Mouse (Mus musculus) limb, embryonic 11.5 days (tissue): ENCODE data around the gene Nit2. TPM values are rescaled to one million over a fixed set of nuclear protein-coding genes. Genes with fewer than 3 reads are reported as not detected.
A peak's percentile ranks its signal among the peaks of the same experiment; 100 is the strongest.

Experiments
- ATAC-seq: fragments of 200-750 bp; cut with Nextera tagmentation; 2 replicates; pipeline ENCODE4 v1.8.0; 2017; ENCODE audit warnings: low read depth; ENCODE audit not compliant: insufficient number of reproducible peaks, low FRiP score, low TSS enrichment
- DNase-seq: peaks from one replicate; pipeline ENCODE4 v3.0.0-alpha.2; 2015; ENCODE audit warnings: low spot score
- H3K27ac ChIP-seq: fragments of 300-500 bp; sonication (generic); replicated peaks from 2 replicates; pipeline ENCODE4 v1.5.1; 2014; ENCODE audit warnings: low read depth, mild to moderate bottlenecking, low read length
- H3K27me3 ChIP-seq: fragments of 300-500 bp; sonication (generic); 2 replicates; pipeline ENCODE4 v1.6.1; 2014; ENCODE audit warnings: mild to moderate bottlenecking, low read length, mixed read lengths; ENCODE audit not compliant: control insufficient read depth, insufficient read depth
- H3K36me3 ChIP-seq: fragments of 300-500 bp; sonication (generic); 2 replicates; pipeline ENCODE4 v1.6.1; 2014; ENCODE audit warnings: mild to moderate bottlenecking, low read length, moderate library complexity, mixed read lengths; ENCODE audit not compliant: control insufficient read depth, insufficient read depth
- H3K4me1 ChIP-seq: fragments of 300-500 bp; sonication (generic); 2 replicates; pipeline ENCODE4 v1.6.1; 2014; ENCODE audit warnings: low read length, mixed read lengths; ENCODE audit not compliant: control insufficient read depth, insufficient read depth
- H3K4me2 ChIP-seq: fragments of 300-500 bp; sonication (generic); 2 replicates; pipeline ENCODE4 v1.6.1; 2014; ENCODE audit warnings: low read depth, mild to moderate bottlenecking, moderate library complexity; ENCODE audit not compliant: severe bottlenecking
- H3K4me3 ChIP-seq: fragments of 300-500 bp; sonication (generic); 2 replicates; pipeline ENCODE4 v1.5.1; 2014; ENCODE audit warnings: low read depth, low read length
- H3K9ac ChIP-seq: fragments of 300-500 bp; sonication (generic); 2 replicates; pipeline ENCODE4 v1.6.1; 2014; ENCODE audit warnings: mild to moderate bottlenecking, low read length
- H3K9me3 ChIP-seq: fragments of 300-500 bp; sonication (generic); 2 replicates; pipeline ENCODE4 v1.6.1; 2016; ENCODE audit warnings: low read length; ENCODE audit not compliant: control insufficient read depth
- WGBS: fragments of 180-500 bp; shearing (Covaris S2); extraction: QIAGEN DNeasy Blood & Tissue Kit; methylation state at CpG from one replicate; pipeline ENCODE4 v1.1.7; 2014; 5-methylcytosine and 5-hydroxymethylcytosine counted together
- polyA plus RNA-seq: library from polyadenylated mRNA; unstranded; fragments of >200 nt; fragmentation: Nextera tagmentation; extraction: Ambion mirVana; gene quantifications from 2 replicates; pipeline ENCODE4 v1.2.1, GENCODE M21; 2014

The Nit2 gene
- polyA plus RNA-seq, 1 experiment from 2014 or later, result 71.5 TPM

DNA sequence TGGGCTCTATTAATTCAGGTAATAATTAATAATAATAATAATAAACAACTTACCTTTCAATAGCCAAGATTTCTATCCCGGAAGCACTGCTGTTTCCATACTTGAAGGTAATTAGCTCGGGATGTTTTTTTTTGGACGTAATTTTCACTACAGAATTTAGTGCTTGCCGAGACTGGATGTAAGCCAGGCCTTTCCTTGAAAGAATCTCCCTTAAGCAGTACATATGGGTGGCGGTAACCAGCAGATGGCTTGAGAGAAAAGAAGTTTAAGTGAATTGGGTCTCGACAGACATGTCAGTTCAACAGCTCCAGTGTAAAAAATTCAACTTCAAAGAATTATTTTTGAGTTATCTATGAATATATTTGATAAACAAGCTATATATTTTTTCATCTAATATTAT lies 4.4 kb upstream of the Nit2 start:
- ATAC-seq (no peak), DNase-seq (no peak)
- Histone ChIP-seq H3K4me1 (no peaks in the 10 kb centered on the region), H3K27me3 (no peaks in the 10 kb centered on the region), H3K27ac (no peak overlapping the region), H3K9ac (no peak overlapping the region), H3K4me2 (no peak overlapping the region), H3K4me3 (no peak overlapping the region), H3K36me3 (no peaks in the 10 kb centered on the region; the same call in 1 of the 2 replicates), H3K9me3 (no peaks in the 10 kb centered on the region)
- WGBS, result 90% methylated on average over 6 of the region's 6 CpGs

- Histone ChIP-seq H3K36me3 (no peaks in the 10 kb centered on the region; the same call in 1 of the 2 replicates), H3K4me1 (no peaks in the 10 kb centered on the region), H3K4me2 (no peak overlapping the region), H3K27me3 (no peaks in the 10 kb centered on the region), H3K9ac (no peak overlapping the region), H3K27ac (no peak overlapping the region), H3K9me3 (no peaks in the 10 kb centered on the region), H3K4me3 (no peak overlapping the region)
- 93% methylated on average over 8 of the region's 8 CpGs for WGBS
- DNase-seq (no peak), ATAC-seq (no peak)
These were observed 4.0 kb upstream of the Nit2 start for GRCm38 (mm10) chr16:57171161-57171560.

DNA sequence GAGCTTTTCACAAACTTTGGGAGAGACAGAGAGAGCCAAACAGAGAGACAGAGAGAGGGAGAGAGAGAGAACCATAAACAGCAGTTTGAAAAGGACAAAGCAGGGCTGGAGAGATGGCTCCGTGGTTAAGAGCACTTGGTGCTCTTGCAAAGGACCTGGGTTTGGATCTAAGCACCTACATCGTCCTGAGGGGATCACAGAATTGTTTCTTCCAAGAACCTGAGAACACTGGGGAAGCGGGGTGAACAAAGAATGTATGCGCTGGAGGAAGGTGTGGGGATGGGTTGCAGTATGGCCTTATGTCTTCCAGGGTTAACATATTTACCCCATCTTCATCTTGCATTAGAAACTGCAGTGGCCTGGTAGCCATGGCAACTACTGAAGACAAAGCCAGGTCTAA lies 1.1 kb upstream of the Nit2 start:
- DNase-seq (no peak), ATAC-seq (no peak)
- H3K4me2 ChIP-seq, result no peak overlapping the region
- H3K4me1 ChIP-seq, result no peaks in the 10 kb centered on the region
- H3K9ac ChIP-seq, result no peak overlapping the region
- H3K27ac ChIP-seq, result no peak overlapping the region
- no peaks in the 10 kb centered on the region; the same call in 1 of the 2 replicates for H3K36me3 ChIP-seq
- no peak overlapping the region for H3K4me3 ChIP-seq
- H3K27me3 ChIP-seq, result no peaks in the 10 kb centered on the region
- 81% methylated on average over 4 of the region's 4 CpGs for WGBS
- no peaks in the 10 kb centered on the region for H3K9me3 ChIP-seq

GRCm38 (mm10) chr16:57167514-57167912 lies 372 bp upstream of the Nit2 start:
- Histone ChIP-seq H3K9me3 (no peaks in the 10 kb centered on the region), H3K9ac (peak overlapping the region; percentile 80; the same call in 1 of the 2 replicates), H3K36me3 (no peaks in the 10 kb centered on the region; the same call in 1 of the 2 replicates), H3K4me3 (peak overlapping the region; percentile 84), H3K27me3 (no peaks in the 10 kb centered on the region), H3K4me1 (no peaks in the 10 kb centered on the region), H3K4me2 (peak overlapping the region; percentile 71), H3K27ac (no peak overlapping the region)
- no peak for DNase-seq
- peak; percentile 45; the same call in 1 of the 2 replicates for ATAC-seq
- WGBS, result 29% methylated on average over 5 of the region's 5 CpGs

GRCm38 (mm10) chr16:57166086-57166485 lies 1.1 kb downstream of the Nit2 start:
- H3K27ac ChIP-seq, result no peak overlapping the region
- H3K4me2 ChIP-seq, result peak overlapping the region; percentile 71; the same call in 1 of the 2 replicates
- peak overlapping the region; percentile 84 for H3K4me3 ChIP-seq
- no peak overlapping the region for H3K9ac ChIP-seq
- no peaks in the 10 kb centered on the region for H3K9me3 ChIP-seq
- H3K36me3 ChIP-seq, result no peaks in the 10 kb centered on the region
- no peaks in the 10 kb centered on the region for H3K27me3 ChIP-seq
- DNase-seq (no peak), ATAC-seq (no peak)
- no peaks in the 10 kb centered on the region for H3K4me1 ChIP-seq
- WGBS, result 89% methylated on average over 6 of the region's 6 CpGs

DNA sequence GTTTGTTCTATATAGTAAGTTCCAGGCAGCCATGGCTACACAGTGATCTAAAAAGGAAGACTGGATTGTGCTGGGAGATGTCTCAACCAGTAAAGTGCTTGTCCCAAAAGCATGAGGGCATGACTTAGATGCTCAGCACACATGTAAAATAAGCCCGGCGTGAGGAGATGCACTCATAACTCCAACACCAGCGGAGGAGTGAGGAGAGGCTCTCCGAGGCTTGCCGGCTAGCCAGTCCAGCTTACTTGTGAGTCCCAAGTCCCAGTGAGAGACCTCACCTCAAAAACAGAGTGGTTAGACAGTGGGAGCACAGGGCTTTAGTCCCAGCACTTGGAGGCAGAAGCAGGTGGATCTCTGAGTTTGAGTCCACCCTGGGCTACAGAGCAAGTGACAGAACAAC lies 2.0 kb downstream of the Nit2 start:
- no peaks in the 10 kb centered on the region for H3K36me3 ChIP-seq
- no peak overlapping the region for H3K4me3 ChIP-seq
- ATAC-seq (no peak), DNase-seq (no peak)
- whole genome bisulfite sequencing, result 95% methylated on average over 5 of the region's 5 CpGs
- no peaks in the 10 kb centered on the region for H3K4me1 ChIP-seq
- no peaks in the 10 kb centered on the region for H3K9me3 ChIP-seq
- H3K27ac ChIP-seq, result no peak overlapping the region
- H3K4me2 ChIP-seq, result no peak overlapping the region
- no peak overlapping the region for H3K9ac ChIP-seq
- H3K27me3 ChIP-seq, result no peaks in the 10 kb centered on the region

- H3K4me1 ChIP-seq, result no peaks in the 10 kb centered on the region
- ATAC-seq (no peak), DNase-seq (no peak)
- H3K27me3 ChIP-seq, result no peaks in the 10 kb centered on the region
- H3K9ac ChIP-seq, result no peak overlapping the region
- H3K4me3 ChIP-seq, result no peak overlapping the region
- H3K36me3 ChIP-seq, result peaks cover 2% of the 10 kb centered on the region; the same call in 1 of the 2 replicates
- no peaks in the 10 kb centered on the region for H3K9me3 ChIP-seq
- no peak overlapping the region for H3K27ac ChIP-seq
- H3K4me2 ChIP-seq, result no peak overlapping the region
- WGBS, result 92% methylated on average over 1 of the region's 1 CpGs
These were observed 3.4 kb downstream of the Nit2 start for GRCm38 (mm10) chr16:57163694-57164093.

DNA sequence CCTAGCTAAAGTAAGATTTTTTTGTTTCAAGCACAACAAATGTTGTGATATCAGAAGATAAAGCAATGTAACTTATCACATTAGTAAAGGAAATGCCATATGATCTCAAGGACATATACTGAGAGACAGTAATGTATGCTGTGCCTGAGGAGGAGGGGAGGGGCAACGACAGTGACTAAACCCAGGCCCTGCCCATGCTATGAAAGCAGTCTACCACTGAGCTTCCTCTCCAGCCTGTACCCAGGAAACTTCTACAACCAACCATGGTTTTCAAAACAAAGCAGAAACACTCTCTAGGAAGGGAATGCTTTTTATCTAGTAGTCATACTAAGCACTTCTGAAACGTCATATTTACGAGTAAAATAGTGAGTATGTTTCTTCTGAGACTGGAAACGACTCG lies 4.3 kb downstream of the Nit2 start:
- DNase-seq (no peak), ATAC-seq (no peak)
- no peak overlapping the region for H3K4me2 ChIP-seq
- no peak overlapping the region for H3K9ac ChIP-seq
- peaks cover 3% of the 10 kb centered on the region; the same call in 1 of the 2 replicates for H3K36me3 ChIP-seq
- H3K4me1 ChIP-seq, result no peaks in the 10 kb centered on the region
- H3K4me3 ChIP-seq, result no peak overlapping the region
- 87% methylated on average over 5 of the region's 5 CpGs for WGBS
- H3K27me3 ChIP-seq, result no peaks in the 10 kb centered on the region
- H3K27ac ChIP-seq, result no peak overlapping the region
- H3K9me3 ChIP-seq, result no peaks in the 10 kb centered on the region

GRCm38 (mm10) chr16:57159835-57160234 lies 7.3 kb downstream of the Nit2 start:
- H3K36me3 ChIP-seq, result peaks cover 8% of the 10 kb centered on the region; the same call in 1 of the 2 replicates
- no peaks in the 10 kb centered on the region for H3K9me3 ChIP-seq
- H3K27me3 ChIP-seq, result no peaks in the 10 kb centered on the region
- no peak overlapping the region for H3K4me2 ChIP-seq
- H3K27ac ChIP-seq, result no peak overlapping the region
- DNase-seq, result no peak
- no peak overlapping the region for H3K9ac ChIP-seq
- 70% methylated on average over 7 of the region's 7 CpGs for whole genome bisulfite sequencing
- H3K4me1 ChIP-seq, result no peaks in the 10 kb centered on the region
- no peak for ATAC-seq
- no peak overlapping the region for H3K4me3 ChIP-seq
